Mouse (Mus musculus) WW6 (cell line): ENCODE data around the gene Lcn12.
A peak's percentile ranks its signal among the peaks of the same experiment; 100 is the strongest.

Experiments
- DNase-seq: peaks from one replicate; pipeline ENCODE4 v3.0.0-alpha.2; 2013; ENCODE audit warnings: low read depth, low spot score

Lcn12 gene

GRCm38 (mm10) chr2:25460551-25461309 lies 33.0 kb downstream of the Lcn12 start, which contains the start of gene Paxx:
Gene Paxx, minus strand, starts transcription at chr2:25461094.
- DNase-seq: peak; percentile 86

- no peak for DNase-seq
These were observed 33.6 kb downstream of the Lcn12 start for GRCm38 (mm10) chr2:25460135-25460534.

GRCm38 (mm10) chr2:25458911-25459310 lies 34.8 kb downstream of the Lcn12 start:
- no peak for DNase-seq

- no peak for DNase-seq
These were observed 36.5 kb downstream of the Lcn12 start for GRCm38 (mm10) chr2:25457022-25457896.

- no peak for DNase-seq
These were observed 37.3 kb downstream of the Lcn12 start, which contains the start of gene Clic3 for GRCm38 (mm10) chr2:25456205-25456953. Gene Clic3, plus strand, starts transcription at chr2:25456838.

- DNase-seq: no peak
These were observed 40.8 kb downstream of the Lcn12 start for GRCm38 (mm10) chr2:25452951-25453350.

GRCm38 (mm10) chr2:25450853-25451647 lies 42.7 kb downstream of the Lcn12 start:
- DNase-seq: no peak

GRCm38 (mm10) chr2:25442682-25443081 lies 51.0 kb downstream of the Lcn12 start:
- DNase-seq: no peak

GRCm38 (mm10) chr2:25441067-25441466 lies 52.6 kb downstream of the Lcn12 start:
- DNase-seq: no peak
